Mouse (Mus musculus) yolk sac, embryonic 10.5 days (tissue): ENCODE data around the gene Spred2.
"Not testable (repeated sequence)": the region's sequence is repeated elsewhere in the genome, so short reads cannot be mapped to it uniquely, and the experiment has no call there.

Source experiments
- DNase-seq: peaks from one replicate; pipeline ENCODE4 v3.0.0-alpha.2; 2017; ENCODE audit warnings: low spot score

Spred2 gene

GRCm38 (mm10) chr11:20057429-20057828 lies 133.3 kb downstream of the Spred2 start:
- no peak for DNase-seq

- no peak for DNase-seq
Measured at GRCm38 (mm10) chr11:20059736-20060135, 135.6 kb downstream of the Spred2 start.

DNA sequence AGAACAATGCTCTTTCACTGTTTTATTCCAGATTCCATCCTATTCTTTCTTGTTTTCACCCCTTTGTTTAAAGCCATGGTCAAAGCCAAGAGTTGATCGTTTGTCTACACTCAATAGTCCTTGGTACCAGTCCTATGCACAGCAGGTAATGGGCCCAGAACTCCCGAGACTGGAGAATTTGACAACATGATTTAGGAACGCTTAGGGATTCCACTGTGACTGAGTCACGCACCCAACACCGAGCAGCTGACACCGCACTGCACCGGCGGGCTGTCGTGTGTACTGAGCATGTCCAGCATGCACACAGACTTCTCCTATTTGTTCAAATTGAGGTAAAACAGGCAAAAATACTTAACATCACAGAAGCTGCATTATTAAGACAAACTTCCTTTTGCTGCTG lies 138.6 kb downstream of the Spred2 start:
- not testable (repeated sequence) for DNase-seq

GRCm38 (mm10) chr11:20064086-20064485 lies 139.9 kb downstream of the Spred2 start:
- not testable (repeated sequence) for DNase-seq

DNA sequence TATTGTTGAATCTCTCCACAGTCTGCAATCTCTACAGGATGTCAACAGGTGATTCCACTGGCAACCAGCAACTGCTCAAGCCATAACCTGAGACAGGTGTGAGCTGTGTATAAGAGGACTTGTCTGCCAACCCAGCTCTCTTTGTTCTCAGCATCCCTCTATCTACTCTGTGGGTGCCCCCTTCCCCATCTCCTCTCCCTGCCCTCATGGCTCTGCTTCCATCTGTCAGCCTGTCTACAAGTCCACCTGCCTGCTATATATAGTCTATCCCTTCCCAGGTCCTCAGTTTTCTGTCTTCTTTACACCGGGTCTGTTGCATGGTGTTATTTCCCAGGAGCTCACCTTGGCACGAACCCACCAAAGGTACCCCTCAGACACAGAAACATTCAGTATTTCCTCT lies 140.8 kb downstream of the Spred2 start:
- no peak for DNase-seq

- no peak for DNase-seq
Measured at GRCm38 (mm10) chr11:20066106-20066505, 141.9 kb downstream of the Spred2 start.

DNA sequence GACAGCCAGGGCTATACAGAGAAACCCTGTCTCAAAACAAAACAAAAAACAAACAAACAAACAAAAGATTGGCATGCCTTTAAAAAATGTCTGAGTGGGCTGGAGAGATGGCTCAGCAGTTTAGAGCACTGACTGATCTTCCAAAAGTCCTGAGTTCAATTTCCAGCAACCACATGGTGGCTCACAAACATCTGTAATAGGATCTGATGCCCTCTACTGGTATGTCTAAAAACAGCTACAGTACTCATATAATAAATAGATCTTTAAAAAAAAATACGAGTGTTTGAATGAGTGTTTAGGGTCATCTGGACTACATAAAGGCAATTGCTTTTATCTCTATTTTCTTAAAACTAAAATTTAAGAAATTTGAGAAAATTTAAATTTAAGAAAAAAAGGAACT lies 143.3 kb downstream of the Spred2 start:
- DNase-seq: no peak

- no peak for DNase-seq
Measured at GRCm38 (mm10) chr11:20068346-20069004, 144.3 kb downstream of the Spred2 start.

GRCm38 (mm10) chr11:20072174-20072573 lies 148.0 kb downstream of the Spred2 start:
- no peak for DNase-seq

DNA sequence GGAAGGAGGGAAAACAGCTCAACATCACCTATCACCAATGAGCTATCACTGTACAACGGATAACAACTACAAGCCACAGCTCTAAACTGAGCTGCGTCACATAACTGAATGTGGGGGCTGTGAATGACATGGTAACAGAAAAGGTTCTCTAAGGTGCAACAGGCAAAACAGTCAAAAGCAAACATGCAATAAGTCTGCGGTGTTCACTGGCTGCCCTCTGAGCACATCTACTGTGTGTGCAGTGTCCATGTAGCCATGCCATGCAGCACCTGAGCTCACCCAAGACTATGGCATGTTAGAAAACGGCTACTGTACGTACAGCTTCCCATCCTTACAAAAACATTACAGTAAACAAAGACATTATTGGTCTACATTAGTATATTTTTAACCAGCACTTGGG lies 148.7 kb downstream of the Spred2 start:
- DNase-seq: no peak
